Mouse (Mus musculus): Measurements from ENCODE around the gene Gm49320. TPM values are rescaled to one million over a fixed set of nuclear protein-coding genes. Genes with fewer than 3 reads are reported as not detected.

The Gm49320 gene
- total and polyA plus RNA-seq, 2 experiments = 2.3 TPM; not detected in 1

DNA sequence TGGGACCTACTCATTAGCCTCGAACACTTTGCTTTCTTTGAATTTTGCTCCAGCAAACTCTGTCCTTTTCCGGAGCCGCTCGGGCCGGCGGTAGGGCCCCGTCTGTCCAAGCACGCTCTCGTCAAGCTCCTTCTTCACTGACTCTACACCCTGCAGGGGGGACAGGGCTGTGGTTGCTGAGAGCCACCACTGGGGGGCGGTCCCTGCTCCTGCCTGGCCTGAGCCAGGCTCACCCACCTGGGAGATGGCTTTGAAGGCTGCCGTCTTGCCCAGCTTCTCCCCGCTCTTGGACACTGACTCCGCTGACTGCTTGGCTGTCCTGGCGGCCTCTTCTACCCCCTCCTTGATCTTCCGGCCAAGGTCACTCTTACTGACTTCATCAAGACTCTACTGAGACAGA, 29.0 kb downstream of the Gm49320 start:
- Histone ChIP-seq H3K27me3 (ENCODE audit: control insufficient read depth, insufficient read depth, low read length) (no peaks in the 10 kb centered on the region), H3K27ac (replicated peaks; ENCODE audit: insufficient read depth, low read depth, low read length) (no peak overlapping the region), H3K4me1 (ENCODE audit: control insufficient read depth, insufficient read depth, low read length) (no peaks in the 10 kb centered on the region), H3K79me2 (ENCODE audit: control insufficient read depth, insufficient read depth, low read length) (no peaks in the 10 kb centered on the region), H3K36me3 (ENCODE audit: control insufficient read depth, insufficient read depth, low read length) (peaks cover 40% of the 10 kb centered on the region), H3K9ac (ENCODE audit: low read depth, low read length) (no peak overlapping the region), H3K4me3 (ENCODE audit: insufficient read depth, low read depth, low read length) (no peak overlapping the region)
- TF ChIP-seq CTCF (IDR thresholded peaks at IDR 0.05; ENCODE audit: low read depth, low read length) = peak; percentile 59
- no peak for TF ChIP-seq POLR2A (IDR thresholded peaks at IDR 0.05; ENCODE audit: extremely low read depth, insufficient read depth, low read length)
- DNase-seq (ENCODE audit: extremely low read depth, low read depth, low spot score) = no peak
- 89% methylated on average over 15 of the region's 15 CpGs for WGBS

DNA sequence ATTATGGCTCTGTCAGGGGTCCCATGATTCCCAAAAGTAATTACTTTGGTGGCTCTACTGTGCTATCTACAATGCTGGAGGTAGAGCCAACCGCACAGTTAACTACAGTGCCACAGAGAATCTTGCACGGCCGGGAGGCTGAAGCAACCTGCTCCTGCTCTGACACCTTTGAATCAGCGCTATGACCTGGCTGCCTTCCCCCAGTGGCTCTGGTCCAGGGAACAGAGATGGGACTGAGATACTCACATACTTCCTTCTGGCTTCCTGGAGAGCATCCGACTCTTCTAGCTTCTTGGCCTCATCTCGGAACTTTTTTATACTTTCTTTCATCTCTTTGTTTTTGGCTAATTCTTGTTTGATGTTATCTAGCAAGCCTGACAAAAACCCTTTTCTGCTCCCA, 30.9 kb downstream of the Gm49320 start:
- TF ChIP-seq POLR2A (IDR thresholded peaks at IDR 0.05; ENCODE audit: extremely low read depth, insufficient read depth, low read length) (no peak), CTCF (IDR thresholded peaks at IDR 0.05; ENCODE audit: low read depth, low read length) (no peak)
- no peak overlapping the region for H3K9ac ChIP-seq (ENCODE audit: low read depth, low read length)
- no peak overlapping the region for H3K4me3 ChIP-seq (ENCODE audit: insufficient read depth, low read depth, low read length)
- H3K27ac ChIP-seq (replicated peaks; ENCODE audit: insufficient read depth, low read depth, low read length) = no peak overlapping the region
- H3K36me3 ChIP-seq (ENCODE audit: control insufficient read depth, insufficient read depth, low read length) = peaks cover 48% of the 10 kb centered on the region
- peaks cover 1% of the 10 kb centered on the region; the same call in 1 of the 2 replicates for H3K4me1 ChIP-seq (ENCODE audit: control insufficient read depth, insufficient read depth, low read length)
- DNase-seq (ENCODE audit: extremely low read depth, low read depth, low spot score) = no peak
- no peaks in the 10 kb centered on the region for H3K27me3 ChIP-seq (ENCODE audit: control insufficient read depth, insufficient read depth, low read length)
- WGBS = 66% methylated on average over 6 of the region's 6 CpGs
- H3K79me2 ChIP-seq (ENCODE audit: control insufficient read depth, insufficient read depth, low read length) = peaks cover under 1% of the 10 kb centered on the region; the same call in 1 of the 2 replicates

GRCm38 (mm10) chr8:4275275-4276110, 36.8 kb downstream of the Gm49320 start, which contains the start of gene Timm44:
Gene Timm44 (minus strand): TSS chr8:4275913.
- WGBS = under 1% methylated on average over 39 of the region's 39 CpGs
- Histone ChIP-seq H3K4me1 (ENCODE audit: control insufficient read depth, insufficient read depth, low read length) (peaks cover 4% of the 10 kb centered on the region; the same call in 1 of the 2 replicates), H3K4me3 (ENCODE audit: insufficient read depth, low read depth, low read length) (peak within 1 kb of the TSS; percentile 56), H3K27ac (replicated peaks; ENCODE audit: insufficient read depth, low read depth, low read length) (peak within 1 kb of the TSS; percentile 78), H3K27me3 (ENCODE audit: control insufficient read depth, insufficient read depth, low read length) (no peaks in the 10 kb centered on the region), H3K36me3 (ENCODE audit: control insufficient read depth, insufficient read depth, low read length) (peaks cover 16% of the 10 kb centered on the region), H3K79me2 (ENCODE audit: control insufficient read depth, insufficient read depth, low read length) (peaks cover 3% of the 10 kb centered on the region; the same call in 1 of the 2 replicates), H3K9ac (ENCODE audit: low read depth, low read length) (peak within 1 kb of the TSS; percentile 70)
- TF ChIP-seq CTCF (IDR thresholded peaks at IDR 0.05; ENCODE audit: low read depth, low read length) (no peak), POLR2A (IDR thresholded peaks at IDR 0.05; ENCODE audit: extremely low read depth, insufficient read depth, low read length) (peak; percentile 46; the same call in 1 of the 2 replicates)
- peak; percentile 88 for DNase-seq (ENCODE audit: extremely low read depth, low read depth, low spot score)

DNA sequence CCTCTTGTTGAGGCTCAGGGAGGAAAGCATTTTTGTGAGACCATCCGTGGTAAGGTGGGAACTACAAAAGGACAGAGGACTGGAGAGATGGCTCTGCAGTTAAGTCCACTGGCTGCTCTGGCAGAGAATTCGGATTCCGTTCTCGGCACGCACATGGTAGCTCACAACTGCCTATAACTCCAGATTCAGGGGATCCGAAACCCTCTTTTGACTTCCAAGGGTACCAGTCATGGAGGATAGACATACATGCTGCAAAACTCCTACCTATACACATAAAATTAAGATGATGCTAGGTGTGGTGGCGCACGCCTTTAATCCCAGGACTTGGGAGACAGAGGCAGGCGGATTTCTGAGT, 37.4 kb downstream of the Gm49320 start:
- 20% methylated on average over 9 of the region's 9 CpGs for WGBS
- H3K4me1 ChIP-seq (ENCODE audit: control insufficient read depth, insufficient read depth, low read length) = peaks cover 4% of the 10 kb centered on the region; the same call in 1 of the 2 replicates
- H3K4me3 ChIP-seq (ENCODE audit: insufficient read depth, low read depth, low read length) = peak overlapping the region; percentile 56
- H3K36me3 ChIP-seq (ENCODE audit: control insufficient read depth, insufficient read depth, low read length) = peaks cover 13% of the 10 kb centered on the region
- peak overlapping the region; percentile 63 for H3K9ac ChIP-seq (ENCODE audit: low read depth, low read length)
- TF ChIP-seq POLR2A (IDR thresholded peaks at IDR 0.05; ENCODE audit: extremely low read depth, insufficient read depth, low read length) (no peak), CTCF (IDR thresholded peaks at IDR 0.05; ENCODE audit: low read depth, low read length) (no peak)
- peaks cover 3% of the 10 kb centered on the region; the same call in 1 of the 2 replicates for H3K79me2 ChIP-seq (ENCODE audit: control insufficient read depth, insufficient read depth, low read length)
- no peak for DNase-seq (ENCODE audit: extremely low read depth, low read depth, low spot score)
- H3K27me3 ChIP-seq (ENCODE audit: control insufficient read depth, insufficient read depth, low read length) = no peaks in the 10 kb centered on the region
- peak overlapping the region; percentile 78 for H3K27ac ChIP-seq (replicated peaks; ENCODE audit: insufficient read depth, low read depth, low read length)

GRCm38 (mm10) chr8:4292738-4293137, 54.1 kb downstream of the Gm49320 start:
- H3K79me2 ChIP-seq (ENCODE audit: control insufficient read depth, insufficient read depth, low read length) = no peaks in the 10 kb centered on the region; the same call in 1 of the 2 replicates
- H3K4me3 ChIP-seq (ENCODE audit: insufficient read depth, low read depth, low read length) = no peak overlapping the region
- 79% methylated on average over 5 of the region's 5 CpGs for WGBS
- no peak overlapping the region for H3K9ac ChIP-seq (ENCODE audit: low read depth, low read length)
- no peak for DNase-seq (ENCODE audit: extremely low read depth, low read depth, low spot score)
- TF ChIP-seq POLR2A (IDR thresholded peaks at IDR 0.05; ENCODE audit: extremely low read depth, insufficient read depth, low read length) (no peak), CTCF (IDR thresholded peaks at IDR 0.05; ENCODE audit: low read depth, low read length) (peak; percentile 20; the same call in 1 of the 2 replicates)
- no peak overlapping the region for H3K27ac ChIP-seq (replicated peaks; ENCODE audit: insufficient read depth, low read depth, low read length)
- H3K4me1 ChIP-seq (ENCODE audit: control insufficient read depth, insufficient read depth, low read length) = no peaks in the 10 kb centered on the region
- no peaks in the 10 kb centered on the region for H3K27me3 ChIP-seq (ENCODE audit: control insufficient read depth, insufficient read depth, low read length)
- peaks cover 63% of the 10 kb centered on the region for H3K36me3 ChIP-seq (ENCODE audit: control insufficient read depth, insufficient read depth, low read length)

GRCm38 (mm10) chr8:4297822-4298221, 59.2 kb downstream of the Gm49320 start:
- Histone ChIP-seq H3K27me3 (ENCODE audit: control insufficient read depth, insufficient read depth, low read length) (no peaks in the 10 kb centered on the region), H3K36me3 (ENCODE audit: control insufficient read depth, insufficient read depth, low read length) (peaks cover 71% of the 10 kb centered on the region), H3K9ac (ENCODE audit: low read depth, low read length) (no peak overlapping the region), H3K4me3 (ENCODE audit: insufficient read depth, low read depth, low read length) (no peak overlapping the region), H3K79me2 (ENCODE audit: control insufficient read depth, insufficient read depth, low read length) (no peaks in the 10 kb centered on the region; the same call in 1 of the 2 replicates), H3K27ac (replicated peaks; ENCODE audit: insufficient read depth, low read depth, low read length) (no peak overlapping the region), H3K4me1 (ENCODE audit: control insufficient read depth, insufficient read depth, low read length) (no peaks in the 10 kb centered on the region)
- TF ChIP-seq CTCF (IDR thresholded peaks at IDR 0.05; ENCODE audit: low read depth, low read length) = no peak
- TF ChIP-seq POLR2A (IDR thresholded peaks at IDR 0.05; ENCODE audit: extremely low read depth, insufficient read depth, low read length) = no peak
- WGBS = 82% methylated on average over 4 of the region's 4 CpGs
- no peak for DNase-seq (ENCODE audit: extremely low read depth, low read depth, low spot score)

Other genes with a start within 250 kb of the Gm49320 start
- 0.27 and 0.74 TPM in 2 replicates for gene Cd209f, start 133.0 kb upstream of the Gm49320 start, total RNA-seq (2014; rRNA removed)
- gene Cd209f, start 133.0 kb upstream of the Gm49320 start, polyA plus RNA-seq (2012; rRNA removed) = 0.51 and 4.1 TPM in 2 replicates
- gene Cd209g, start 104.8 kb upstream of the Gm49320 start, total RNA-seq (2014; rRNA removed) = not detected in 2 replicates
- 0.22 and 3.9 TPM in 2 replicates for gene Cd209g, start 104.8 kb upstream of the Gm49320 start, polyA plus RNA-seq (2012; rRNA removed)
- gene Evi5l, start 72.3 kb upstream of the Gm49320 start, total RNA-seq (2014; rRNA removed) = 3.2 TPM in 2 replicates
- 5.3 and 8.0 TPM in 2 replicates for gene Evi5l, start 72.3 kb upstream of the Gm49320 start, polyA plus RNA-seq (2012; rRNA removed)
- 0.13 and 0.37 TPM in 2 replicates for gene Prr36, start 21.4 kb upstream of the Gm49320 start, total RNA-seq (2014; rRNA removed)
- gene Prr36, start 21.4 kb upstream of the Gm49320 start, polyA plus RNA-seq (2012; rRNA removed) = 0.24 and 0.34 TPM in 2 replicates
- gene Lrrc8e, start 12.0 kb upstream of the Gm49320 start, total RNA-seq (2014; rRNA removed) = 0.13 and 0.18 TPM in 2 replicates
- gene Lrrc8e, start 12.0 kb upstream of the Gm49320 start, polyA plus RNA-seq (2012; rRNA removed) = 0.06 and 0.24 TPM in 2 replicates
- gene Map2k7, start 125 bp upstream of the Gm49320 start, total RNA-seq (2014; rRNA removed) = 9.5 and 12.4 TPM in 2 replicates
- 23.3 and 26.1 TPM in 2 replicates for gene Map2k7, start 125 bp upstream of the Gm49320 start, polyA plus RNA-seq (2012; rRNA removed)
- gene Tgfbr3l, start 9.3 kb downstream of the Gm49320 start, total RNA-seq (2014; rRNA removed) = 3.2 and 4.2 TPM in 2 replicates
- gene Tgfbr3l, start 9.3 kb downstream of the Gm49320 start, polyA plus RNA-seq (2012; rRNA removed) = 18.2 and 35.1 TPM in 2 replicates
- gene Snapc2, start 14.2 kb downstream of the Gm49320 start, total RNA-seq (2014; rRNA removed) = 6.7 and 8.7 TPM in 2 replicates
- 18.8 and 22.2 TPM in 2 replicates for gene Snapc2, start 14.2 kb downstream of the Gm49320 start, polyA plus RNA-seq (2012; rRNA removed)
- 0.28 TPM in 1 of 2 replicates, not detected in the other for gene Ctxn1, start 20.4 kb downstream of the Gm49320 start, total RNA-seq (2014; rRNA removed)
- gene Ctxn1, start 20.4 kb downstream of the Gm49320 start, polyA plus RNA-seq (2012; rRNA removed) = 0.98 and 2.0 TPM in 2 replicates
- 39.0 and 41.5 TPM in 2 replicates for gene Timm44, start 37.0 kb downstream of the Gm49320 start, total RNA-seq (2014; rRNA removed)
- 51.6 and 61.2 TPM in 2 replicates for gene Timm44, start 37.0 kb downstream of the Gm49320 start, polyA plus RNA-seq (2012; rRNA removed)
- 10.9 and 11.7 TPM in 2 replicates for gene Ccl25, start 86.3 kb downstream of the Gm49320 start, total RNA-seq (2014; rRNA removed)
- 2.4 and 3.3 TPM in 2 replicates for gene Ccl25, start 86.3 kb downstream of the Gm49320 start, polyA plus RNA-seq (2012; rRNA removed)
- gene Elavl1, start 86.5 kb downstream of the Gm49320 start, total RNA-seq (2014; rRNA removed) = 23.0 and 29.8 TPM in 2 replicates
- 18.1 and 18.8 TPM in 2 replicates for gene Elavl1, start 86.5 kb downstream of the Gm49320 start, polyA plus RNA-seq (2012; rRNA removed)

Data from liver, adult 2 months (tissue).